Mouse (Mus musculus): ENCODE data around the gene Il12rb1.

- TF ChIP-seq CTCF (IDR thresholded peaks at IDR 0.05; ENCODE audit: low read depth, low read length): no peak
- no peak for TF ChIP-seq POLR2A (IDR thresholded peaks at IDR 0.05; ENCODE audit: borderline replicate concordance, low read depth, low read length)
Observed at GRCm38 (mm10) chr8:70832371-70832770, 24.1 kb downstream of the Il12rb1 start.
